Mouse (Mus musculus) layer of hippocampus, adult 8-10 months (tissue): Measurements from ENCODE around the gene Notch2. TPM values are rescaled to one million over a fixed set of nuclear protein-coding genes. Genes with fewer than 3 reads are reported as not detected.

Experiments
- DNase-seq, 2 experiments: peaks; one replicate each; pipeline ENCODE4 v3.0.0; 2022; ENCODE audit warnings: low spot score in 2 of 2
- total RNA-seq, 4 experiments: library from RNA; stranded (reverse); gene quantifications; 2 replicates each; pipeline ENCODE4 v1.2.4; 2022

Notch2 gene
- total RNA-seq, 4 experiments from 2014 or later: 22.9 to 29.1 (median 26.8) TPM

- no peak for DNase-seq
These were observed 37.4 kb downstream of the Notch2 start for GRCm38 (mm10) chr3:98050492-98051406.

- no peak for DNase-seq
These were observed 38.2 kb downstream of the Notch2 start for GRCm38 (mm10) chr3:98051407-98051968.

GRCm38 (mm10) chr3:98052507-98053430 is 39.4 kb downstream of the Notch2 start:
- DNase-seq: no peak

GRCm38 (mm10) chr3:98053817-98054216 is 40.5 kb downstream of the Notch2 start:
- no peak for DNase-seq

- no peak for DNase-seq
These were observed 41.1 kb downstream of the Notch2 start for GRCm38 (mm10) chr3:98054334-98055007.

- DNase-seq: no peak
These were observed 41.6 kb downstream of the Notch2 start for GRCm38 (mm10) chr3:98055008-98055345.

- DNase-seq: no peak
These were observed 42.7 kb downstream of the Notch2 start for GRCm38 (mm10) chr3:98055808-98056728.

GRCm38 (mm10) chr3:98056956-98057365 is 43.6 kb downstream of the Notch2 start:
- no peak for DNase-seq

GRCm38 (mm10) chr3:98059076-98059475 is 45.7 kb downstream of the Notch2 start:
- DNase-seq: no peak

GRCm38 (mm10) chr3:98060981-98061660 is 47.8 kb downstream of the Notch2 start:
- DNase-seq: no peak

- DNase-seq: no peak
These were observed 48.5 kb downstream of the Notch2 start for GRCm38 (mm10) chr3:98061661-98062330.

- no peak for DNase-seq
These were observed 49.4 kb downstream of the Notch2 start for GRCm38 (mm10) chr3:98062591-98063185.

- DNase-seq: peak; percentile 55 to 58
These were observed 50.0 kb downstream of the Notch2 start for GRCm38 (mm10) chr3:98063186-98063771.

GRCm38 (mm10) chr3:98063833-98064232 is 50.5 kb downstream of the Notch2 start:
- DNase-seq: no peak

- DNase-seq: no peak
These were observed 51.7 kb downstream of the Notch2 start for GRCm38 (mm10) chr3:98065004-98065403.

GRCm38 (mm10) chr3:98066434-98066833 is 53.1 kb downstream of the Notch2 start:
- DNase-seq: no peak

GRCm38 (mm10) chr3:98067413-98067812 is 54.1 kb downstream of the Notch2 start:
- DNase-seq: peak in 1 of 2 experiments; percentile 52

GRCm38 (mm10) chr3:98067852-98068491 is 54.6 kb downstream of the Notch2 start:
- no peak for DNase-seq
